In genomic region chr11:85474326-85474725, GRCm38 (mm10) we compare ENCODE assay signal across 14 mouse cellular contexts.
DNase-seq lines count a peak whose midpoint lies in the region; TF ChIP-seq lines count a peak whose summit lies in the region.
"Had no signal": no experiment of that assay in that cellular context is flagged by ENCODE, and none has a peak within 500 bp of the region (broad histone marks: within the 10 kb centered on the region; RNA-seq: fewer than 3 reads in every experiment).

No protein-coding gene starts in this region.

- DNase-seq in heart, embryonic 10.5 days (ENCODE audit: low spot score), result peak; percentile 79
- no peak for DNase-seq in heart, adult 11 months
- peak; percentile 57 for DNase-seq in kidney, postnatal 14 days
- no peak for DNase-seq in kidney, adult 2 months
- peak; percentile 49 for DNase-seq in embryo, embryonic 11 days
- DNase-seq in mesoderm, embryonic 11.5 days (ENCODE audit: low read depth, low spot score), result peak; percentile 27
- DNase-seq in forebrain, embryonic 10.5 days (ENCODE audit: extremely low spot score, low spot score), result no peak
- DNase-seq in cerebellum, postnatal 14 days, result no peak
- DNase-seq: adrenal gland, postnatal 25 days; liver, postnatal 0 days; thymus, postnatal 14 days had no signal

- H3K27ac ChIP-seq in heart, embryonic 10.5 days, result 0 out of 2 replicates have a peak overlapping the region, but pooled peaks have one; percentile 47
- no peak overlapping the region for H3K27ac ChIP-seq in kidney, adult 2 months (ENCODE audit: insufficient read depth, low read depth, low read length)
- no peak overlapping the region for H3K27ac ChIP-seq in forebrain, embryonic 10.5 days
- H3K27ac ChIP-seq: hindbrain, embryonic 15.5 days; limb, embryonic 13.5 days; midbrain, embryonic 12.5 days had no signal

- H3K27me3 ChIP-seq in heart, embryonic 10.5 days (ENCODE audit: insufficient read depth, poor library complexity, severe bottlenecking), result no peaks in the 10 kb centered on the region
- H3K27me3 ChIP-seq in kidney, adult 2 months (replicated peaks; ENCODE audit: control insufficient read depth, insufficient read depth, low read length), result no peaks in the 10 kb centered on the region
- H3K27me3 ChIP-seq in forebrain, embryonic 10.5 days (ENCODE audit: poor library complexity, severe bottlenecking), result peaks cover 32% of the 10 kb centered on the region
- H3K27me3 ChIP-seq: hindbrain, embryonic 15.5 days; limb, embryonic 13.5 days had no signal

- no peak for TF ChIP-seq CTCF in kidney, adult 2 months (conservative IDR thresholded peaks at IDR 0.05; ENCODE audit: insufficient read depth, insufficient read length, low read depth, low read length)

- TF ChIP-seq POLR2A in kidney, adult 2 months (IDR thresholded peaks at IDR 0.05; ENCODE audit: low read depth, low read length), result no peak

- H3K36me3 ChIP-seq in heart, embryonic 10.5 days, result no peaks in the 10 kb centered on the region
- H3K36me3 ChIP-seq in kidney, adult 2 months (ENCODE audit: control insufficient read depth, insufficient read depth, low read length), result no peaks in the 10 kb centered on the region
- no peaks in the 10 kb centered on the region for H3K36me3 ChIP-seq in forebrain, embryonic 10.5 days (replicated peaks)
- H3K36me3 ChIP-seq: hindbrain, embryonic 15.5 days; limb, embryonic 13.5 days; midbrain, embryonic 12.5 days had no signal

- H3K9me3 ChIP-seq in heart, embryonic 10.5 days, result no peaks in the 10 kb centered on the region
- no peaks in the 10 kb centered on the region for H3K9me3 ChIP-seq in forebrain, embryonic 10.5 days
- H3K9me3 ChIP-seq: hindbrain, embryonic 15.5 days; limb, embryonic 13.5 days; midbrain, embryonic 12.5 days had no signal

- 14% methylated on average over 12 of the region's 12 CpGs for WGBS in heart, embryonic 10.5 days
- WGBS in kidney, adult 2 months, result 66% methylated on average over 12 of the region's 12 CpGs
- 55% methylated on average over 12 of the region's 12 CpGs for WGBS in forebrain, embryonic 10.5 days

- peaks cover 8% of the 10 kb centered on the region for H3K4me1 ChIP-seq in heart, embryonic 10.5 days
- no peaks in the 10 kb centered on the region for H3K4me1 ChIP-seq in kidney, adult 2 months (ENCODE audit: control insufficient read depth, insufficient read depth, low read length)
- H3K4me1 ChIP-seq in forebrain, embryonic 10.5 days, result peaks cover 27% of the 10 kb centered on the region
- H3K4me1 ChIP-seq: hindbrain, embryonic 15.5 days had no signal

- peak overlapping the region; percentile 40 for H3K4me3 ChIP-seq in heart, embryonic 10.5 days
- no peak overlapping the region for H3K4me3 ChIP-seq in kidney, adult 2 months (ENCODE audit: insufficient read depth, low read depth, low read length)
- H3K4me3 ChIP-seq in forebrain, embryonic 10.5 days, result no peak overlapping the region
- H3K4me3 ChIP-seq: hindbrain, embryonic 15.5 days; limb, embryonic 13.5 days; midbrain, embryonic 12.5 days had no signal

Comparison
In these comparisons a context has a peak if more than half of its experiments do, and no peak if none do; other contexts are left out.
1. DNase-seq: peak in heart, embryonic 10.5 days (single experiment), kidney, postnatal 14 days (single experiment), embryo, embryonic 11 days (single experiment) and mesoderm, embryonic 11.5 days (single experiment); none in heart, adult 11 months (single experiment), kidney, adult 2 months (single experiment), forebrain, embryonic 10.5 days (single experiment) and cerebellum, postnatal 14 days (0 of 2).